Mouse (Mus musculus) layer of hippocampus, postnatal 25 days (tissue): ENCODE measurements around the gene Lrpap1. TPM values are rescaled to one million over a fixed set of nuclear protein-coding genes. Genes with fewer than 3 reads are reported as not detected.

Experiments used
- DNase-seq, 2 experiments: peaks; one replicate each; pipeline ENCODE4 v3.0.0; 2022; ENCODE audit warnings: mixed read lengths in 2 of 2, low spot score in 1 of 2; ENCODE audit errors: extremely low spot score in 1 of 2
- total RNA-seq, 2 experiments: library from RNA; stranded (reverse); gene quantifications; 2 replicates each; pipeline ENCODE4 v1.2.3; 2021

Gene Lrpap1
- total RNA-seq, 2 experiments from 2014 or later, result 146 to 151 TPM

DNA sequence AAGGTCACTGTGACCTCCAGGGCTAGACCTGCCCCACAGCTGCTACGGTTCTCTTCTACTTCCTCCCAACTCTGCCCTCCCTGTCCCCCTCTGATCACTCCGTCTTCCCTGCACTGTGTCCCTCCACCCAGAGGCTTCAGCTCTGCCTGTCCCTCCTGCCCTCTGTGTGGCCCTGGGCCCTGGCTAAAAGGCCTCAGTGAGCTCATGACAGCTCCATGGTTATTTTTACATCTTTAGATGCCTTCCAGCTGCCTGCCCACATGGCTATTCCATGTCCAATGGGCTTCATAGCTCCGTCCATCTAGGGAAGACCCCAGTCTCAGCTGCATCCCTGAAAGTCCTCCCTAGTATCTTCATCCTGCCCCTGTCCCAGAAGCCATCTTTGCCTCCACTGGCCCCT, 45.5 kb downstream of the Lrpap1 start:
- DNase-seq, result no peak

DNA sequence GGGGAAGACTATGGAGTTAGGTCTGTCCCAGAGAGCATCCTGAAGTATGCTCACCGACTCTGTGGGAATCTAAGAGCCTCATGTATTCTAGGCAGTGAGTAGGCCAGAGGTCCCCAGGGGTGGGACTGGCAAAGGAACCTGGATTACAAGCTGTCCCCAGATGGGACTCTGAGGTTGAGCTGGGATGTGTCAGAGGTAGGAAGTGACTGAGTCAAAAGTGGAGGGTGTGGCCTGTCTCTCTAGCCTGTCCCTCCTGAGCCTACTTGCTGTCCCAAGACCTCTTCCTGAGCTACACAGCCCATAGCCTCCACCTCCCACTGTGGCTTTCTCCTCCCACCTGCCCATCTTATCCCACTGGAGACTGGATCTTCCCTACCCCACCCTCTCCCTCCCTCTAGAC, 47.4 kb downstream of the Lrpap1 start:
- DNase-seq, result no peak

DNA sequence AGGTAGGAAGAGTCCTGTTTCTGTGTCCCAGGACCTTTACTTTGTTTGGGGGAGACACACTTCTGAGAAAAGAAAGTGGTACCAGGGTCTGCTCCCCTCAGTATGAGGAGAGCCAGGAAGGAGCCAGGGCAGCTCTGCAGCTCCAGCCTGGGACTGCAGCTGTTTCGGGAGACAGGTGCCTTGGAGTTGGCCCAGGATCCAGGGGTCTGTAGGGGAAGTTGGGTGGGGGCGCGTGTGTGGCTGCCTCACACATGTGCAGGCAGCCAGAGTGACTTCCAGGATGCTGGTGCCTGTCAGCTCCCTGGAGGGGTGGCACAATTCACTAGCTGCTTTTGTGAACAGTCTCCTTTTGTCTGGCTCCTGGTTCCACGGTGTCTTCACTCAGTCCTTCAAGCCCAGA, 48.0 kb downstream of the Lrpap1 start:
- no peak for DNase-seq

DNA sequence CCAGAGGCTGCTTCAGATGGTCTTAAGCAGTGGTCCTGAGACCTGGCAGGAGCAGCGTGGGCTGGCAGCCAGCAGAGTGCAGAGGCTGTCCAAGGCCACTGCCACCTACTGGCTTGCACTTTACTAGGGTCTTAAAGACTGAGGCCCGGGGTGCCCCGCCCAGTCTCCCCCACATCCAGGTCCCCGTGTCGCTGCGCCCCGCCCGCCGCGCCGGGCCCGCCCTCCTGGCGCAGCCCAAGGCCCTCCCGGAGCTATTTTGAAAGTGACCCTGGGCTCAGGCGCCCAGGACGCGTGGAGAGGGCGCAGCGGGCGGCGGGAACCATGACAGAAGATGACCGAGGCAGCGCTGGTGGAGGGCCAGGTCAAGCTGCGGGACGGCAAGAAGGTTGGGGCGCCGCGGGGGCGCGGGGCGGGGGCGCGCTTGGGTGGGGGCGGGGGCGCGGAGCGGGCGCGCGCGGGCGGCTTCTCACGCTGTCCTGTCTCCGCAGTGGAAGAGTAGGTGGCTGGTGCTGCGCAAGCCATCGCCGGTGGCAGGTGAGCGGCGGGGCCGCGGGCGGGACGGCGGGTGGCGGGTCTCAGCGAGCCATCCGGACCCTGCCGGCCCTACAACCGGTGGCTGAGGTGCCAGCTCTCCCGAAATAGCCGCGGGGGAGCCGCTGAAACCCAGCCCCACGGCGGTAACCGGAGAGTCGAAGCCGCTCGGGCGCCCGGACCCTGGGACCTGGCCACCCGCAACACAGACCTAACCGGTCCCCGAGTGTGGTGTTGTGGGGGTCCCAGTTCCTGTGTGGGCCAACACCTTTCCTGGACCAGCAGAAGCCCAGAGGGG, 48.7 kb downstream of the Lrpap1 start, which contains the start of gene Dok7:
Gene Dok7 (plus strand): TSS at position 163 of the 829 bp plus-strand sequence.
- peak; percentile 39 to 50 for DNase-seq

DNA sequence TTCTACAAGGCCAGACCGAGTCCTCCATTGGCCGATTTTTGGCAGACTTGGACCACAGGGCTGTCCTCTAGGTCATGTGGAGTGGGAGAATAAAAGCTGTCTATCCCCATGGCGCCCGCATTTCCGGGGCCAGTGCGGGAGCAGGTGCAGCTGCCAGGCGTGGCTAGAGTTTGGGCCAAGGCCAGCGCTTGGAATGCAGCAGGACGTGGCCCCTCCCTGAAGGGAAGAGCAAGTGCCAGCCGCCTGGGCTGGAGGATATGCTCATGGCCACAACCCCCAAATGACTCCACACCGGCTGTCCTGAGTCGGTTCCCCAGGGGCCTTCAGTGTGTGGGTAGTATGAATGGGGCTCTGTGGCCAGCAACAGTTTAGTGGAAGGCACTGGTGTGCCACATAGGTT, 50.5 kb downstream of the Lrpap1 start:
- DNase-seq, result no peak

DNA sequence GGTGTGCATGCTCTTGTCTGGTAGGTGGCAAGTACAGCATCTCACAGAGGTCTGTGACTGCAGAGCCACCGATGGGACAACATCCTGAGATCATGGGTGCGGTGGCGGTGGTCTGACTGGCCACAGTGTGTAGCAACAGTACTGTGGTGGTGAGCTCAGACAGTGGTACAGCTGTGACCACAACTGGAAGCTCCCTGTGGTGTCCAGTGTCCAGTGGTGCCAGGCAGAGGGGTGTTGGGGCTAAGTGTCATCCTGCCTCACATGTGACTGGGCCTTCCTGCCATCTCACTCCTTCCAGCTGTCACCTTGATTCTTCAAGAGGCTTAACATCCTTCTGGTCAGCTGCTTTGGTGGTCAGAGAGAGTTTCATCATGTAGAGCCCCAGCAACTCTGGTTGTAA, 50.9 kb downstream of the Lrpap1 start:
- no peak for DNase-seq

DNA sequence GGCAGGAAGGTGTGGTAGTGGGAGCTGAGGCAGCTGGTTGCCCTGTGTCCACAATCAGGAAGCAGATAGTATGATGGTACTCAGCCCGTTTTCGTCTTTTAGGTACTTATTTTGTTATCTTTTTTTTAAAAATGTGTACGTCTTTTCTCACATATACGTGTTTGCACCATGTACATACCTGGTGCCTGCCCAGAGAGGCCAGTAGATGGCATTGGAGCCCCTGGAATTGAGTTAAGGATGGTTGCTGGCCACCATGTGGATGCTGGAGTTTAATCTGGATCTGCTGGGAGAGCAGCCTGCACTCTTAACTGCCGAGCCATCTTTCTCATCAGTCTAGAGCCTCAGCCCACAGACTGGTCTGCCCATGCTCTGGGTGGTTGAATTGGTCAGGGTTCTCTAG, 55.0 kb downstream of the Lrpap1 start:
- DNase-seq, result no peak

DNA sequence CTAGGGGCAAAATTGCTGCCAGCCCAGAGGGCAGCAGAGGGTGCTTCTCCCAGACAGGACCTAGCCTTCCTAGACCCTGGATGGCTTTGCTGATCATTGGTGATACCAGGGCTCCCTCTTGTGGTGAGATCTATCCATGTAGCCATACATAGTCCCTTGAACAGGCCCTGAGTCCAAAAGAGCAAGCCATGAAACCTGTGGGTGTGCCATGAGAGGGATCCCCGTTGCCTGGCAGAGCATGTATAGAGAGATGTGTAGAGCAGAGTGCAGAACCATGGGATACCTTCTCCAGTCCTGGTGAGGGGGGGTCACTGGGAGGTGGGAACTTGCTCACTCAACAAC, 62.5 kb downstream of the Lrpap1 start:
- DNase-seq, result peak; percentile 60 to 81

DNA sequence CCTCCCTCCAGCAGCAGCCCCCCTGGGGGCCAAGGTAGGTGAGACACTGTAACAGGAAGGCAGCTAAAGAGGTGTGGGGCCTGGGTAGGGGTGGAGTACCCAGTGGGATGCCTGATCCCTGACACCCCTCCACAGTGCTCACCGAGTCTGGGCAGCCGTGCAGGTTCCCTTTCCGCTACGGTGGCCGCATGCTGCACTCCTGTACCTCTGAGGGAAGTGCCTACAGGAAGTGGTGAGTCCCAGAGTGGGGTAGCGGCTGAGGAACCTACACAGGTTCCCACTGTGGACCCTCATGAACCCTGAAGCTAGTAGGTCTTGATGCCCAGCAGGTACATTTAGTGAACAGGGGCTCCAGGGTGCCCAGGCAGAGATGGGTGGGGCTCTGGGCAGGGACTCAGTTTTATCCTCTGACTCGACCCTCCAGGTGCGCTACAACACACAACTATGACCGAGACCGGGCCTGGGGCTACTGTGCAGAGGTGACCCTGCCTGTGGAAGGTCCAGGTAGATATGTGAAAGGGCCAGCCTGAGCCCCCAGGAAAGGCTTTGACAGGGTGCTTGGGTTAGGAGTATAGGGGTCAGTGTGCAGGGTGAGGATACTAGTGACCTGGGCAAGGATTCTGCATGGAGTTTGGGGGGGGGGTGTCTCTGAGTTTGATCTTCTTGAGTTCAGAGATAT, 63.0 kb downstream of the Lrpap1 start:
- no peak for DNase-seq

Other genes with a start within 250 kb of the Lrpap1 start
- gene Msantd1, start 197.8 kb downstream of the Lrpap1 start, total RNA-seq, result 1 to 10 TPM; 7.0 to 7.4 TPM
- gene Rgs12, start 156.3 kb downstream of the Lrpap1 start, total RNA-seq, result 10 to 100 TPM; 42.7 to 45.9 TPM
- gene Hgfac, start 64.3 kb downstream of the Lrpap1 start, total RNA-seq, result under 1 TPM; 0.64 to 0.80 TPM
- 10 to 100 TPM; 20.2 to 24.0 TPM for gene Dok7, start 49.0 kb downstream of the Lrpap1 start, total RNA-seq
- 10 to 100 TPM; 24.5 to 27.4 TPM for gene Adra2c, start 172.6 kb upstream of the Lrpap1 start, total RNA-seq